ENCODE assay signal across 9 mouse cellular contexts in the genomic region with DNA sequence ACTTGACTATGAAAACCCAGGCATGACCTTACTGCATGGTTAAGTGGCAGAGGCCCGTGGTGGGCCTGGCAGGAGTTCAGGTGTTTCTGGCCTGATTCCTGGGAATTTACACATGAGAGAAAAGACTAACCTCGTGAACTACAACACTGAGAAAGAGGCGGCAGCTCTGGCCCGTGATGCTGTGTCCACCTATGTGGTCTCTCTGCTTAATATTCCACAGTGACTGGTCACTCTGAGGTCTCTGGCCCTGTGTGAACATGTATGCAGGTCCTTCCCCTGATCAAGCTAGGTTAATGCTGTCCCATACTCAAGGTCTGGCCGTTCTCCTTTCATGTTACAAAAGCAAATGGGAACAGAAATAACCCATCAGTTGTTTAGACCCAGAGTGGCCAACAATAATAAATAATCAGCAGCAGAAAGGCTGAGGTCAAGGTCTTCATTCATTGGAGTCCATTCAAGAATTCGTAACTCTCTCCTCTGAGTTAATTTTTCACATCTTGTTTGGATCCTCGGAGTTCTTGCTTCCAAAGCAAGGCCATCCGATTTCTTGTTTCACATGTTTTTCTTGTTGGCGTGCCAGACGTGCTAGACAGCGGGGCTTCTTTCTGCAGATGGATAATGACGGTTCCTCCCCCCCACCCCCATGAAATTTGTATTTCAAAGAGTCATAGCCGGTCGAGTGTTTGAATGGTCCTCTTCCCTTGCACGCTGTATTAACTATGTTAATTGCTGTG.
DNase-seq lines count a peak whose midpoint lies in the region; ATAC-seq and TF ChIP-seq lines count a peak whose summit lies in the region.
"Had no signal": no experiment of that assay in that cellular context is flagged by ENCODE, and none has a peak within 500 bp of the region (broad histone marks: within the 10 kb centered on the region; RNA-seq: fewer than 3 reads in every experiment).

No protein-coding gene starts in this region.

- no peak for ATAC-seq in liver, postnatal 0 days
- peak; percentile 74 for ATAC-seq in kidney, embryonic 15.5 days (replicated peaks; ENCODE audit: low FRiP score)
- no peak for ATAC-seq in midbrain, embryonic 15.5 days (replicated peaks)

- 76% methylated on average over 15 of the region's 15 CpGs for WGBS in liver, adult 2 months
- 77% methylated on average over 15 of the region's 15 CpGs for WGBS in liver, postnatal 0 days (ENCODE audit: insufficient replicate concordance)
- 39% methylated on average over 15 of the region's 15 CpGs for WGBS in kidney, embryonic 15.5 days
- 70% methylated on average over 15 of the region's 15 CpGs for WGBS in small intestine, adult 2 months
- WGBS in midbrain, embryonic 15.5 days: 54% methylated on average over 15 of the region's 15 CpGs

- no peak overlapping the region for H3K4me2 ChIP-seq in liver, postnatal 0 days (ENCODE audit: low read depth, low read length)
- no peak overlapping the region for H3K4me2 ChIP-seq in kidney, embryonic 15.5 days
- no peak overlapping the region for H3K4me2 ChIP-seq in midbrain, embryonic 15.5 days

- H3K79me2 ChIP-seq in liver, adult 2 months (ENCODE audit: control insufficient read depth, insufficient read depth, low read length): no peaks in the 10 kb centered on the region

- peak; percentile 57 for DNase-seq in liver, adult 2 months (ENCODE audit: extremely low read depth, low read depth, low spot score)
- no peak for DNase-seq in liver, postnatal 0 days
- DNase-seq in heart, adult 9 months (ENCODE audit: low spot score in 2 of 2): peak; percentile 55 to 72
- DNase-seq in B cell, adult 2 months: no peak
- no peak for DNase-seq in urinary bladder, postnatal 36 days (ENCODE audit: low spot score in 2 of 2)

- no peak overlapping the region for H3K4me3 ChIP-seq in liver, adult 2 months (ENCODE audit: insufficient read depth, low read depth, low read length)
- H3K4me3 ChIP-seq in liver, postnatal 0 days (ENCODE audit: low read depth, low read length): no peak overlapping the region
- no peak overlapping the region for H3K4me3 ChIP-seq in kidney, embryonic 15.5 days (replicated peaks)
- no peak overlapping the region for H3K4me3 ChIP-seq in small intestine, adult 2 months (ENCODE audit: low read depth, low read length)
- H3K4me3 ChIP-seq in midbrain, embryonic 15.5 days: no peak overlapping the region
- H3K4me3 ChIP-seq: erythroblast, embryonic 14.5 days had no signal

- H3K27ac ChIP-seq in liver, adult 2 months (replicated peaks; ENCODE audit: insufficient read depth, low read depth, low read length): peak overlapping the region; percentile 67
- H3K27ac ChIP-seq in liver, postnatal 0 days (ENCODE audit: low read depth): no peak overlapping the region
- H3K27ac ChIP-seq in kidney, embryonic 15.5 days: peak overlapping the region; percentile 87
- H3K27ac ChIP-seq in small intestine, adult 2 months (ENCODE audit: insufficient read depth, low read depth, low read length): peak overlapping the region; percentile 53
- H3K27ac ChIP-seq in midbrain, embryonic 15.5 days: no peak overlapping the region

- no peak for TF ChIP-seq EP300 in liver, postnatal 0 days (IDR thresholded peaks at IDR 0.05; ENCODE audit: low read depth)

- H3K27me3 ChIP-seq in liver, adult 2 months (ENCODE audit: control insufficient read depth, insufficient read depth, low read length): no peaks in the 10 kb centered on the region
- no peaks in the 10 kb centered on the region for H3K27me3 ChIP-seq in liver, postnatal 0 days (ENCODE audit: insufficient read depth, low read length)
- no peaks in the 10 kb centered on the region for H3K27me3 ChIP-seq in kidney, embryonic 15.5 days
- H3K27me3 ChIP-seq in small intestine, adult 2 months (ENCODE audit: control insufficient read depth, insufficient read depth, low read length): no peaks in the 10 kb centered on the region
- no peaks in the 10 kb centered on the region for H3K27me3 ChIP-seq in midbrain, embryonic 15.5 days (replicated peaks)

- TF ChIP-seq POLR2A in liver, adult 2 months (IDR thresholded peaks at IDR 0.05; ENCODE audit: extremely low read depth, insufficient read depth, low read length): no peak
- TF ChIP-seq POLR2A in small intestine, adult 2 months (IDR thresholded peaks at IDR 0.05; ENCODE audit: low read depth, low read length): no peak

- no peaks in the 10 kb centered on the region for H3K9me3 ChIP-seq in liver, postnatal 0 days (ENCODE audit: low read length)
- no peaks in the 10 kb centered on the region for H3K9me3 ChIP-seq in kidney, embryonic 15.5 days (replicated peaks)
- no peaks in the 10 kb centered on the region for H3K9me3 ChIP-seq in midbrain, embryonic 15.5 days

- TF ChIP-seq CTCF in liver, adult 2 months (IDR thresholded peaks at IDR 0.05; ENCODE audit: low read depth, low read length): no peak
- TF ChIP-seq CTCF in liver, postnatal 0 days (IDR thresholded peaks at IDR 0.05; ENCODE audit: low read depth): no peak
- no peak for TF ChIP-seq CTCF in small intestine, adult 2 months (IDR thresholded peaks at IDR 0.05; ENCODE audit: extremely low read depth, insufficient read length, insufficient replicate concordance, low read depth, low read length)

- no peaks in the 10 kb centered on the region for H3K4me1 ChIP-seq in liver, adult 2 months (ENCODE audit: control insufficient read depth, insufficient read depth, low read length)
- no peaks in the 10 kb centered on the region for H3K4me1 ChIP-seq in liver, postnatal 0 days (ENCODE audit: insufficient read depth)
- peaks cover 37% of the 10 kb centered on the region for H3K4me1 ChIP-seq in kidney, embryonic 15.5 days
- H3K4me1 ChIP-seq in small intestine, adult 2 months (ENCODE audit: control insufficient read depth, insufficient read depth, insufficient read length, low read length): peaks cover 8% of the 10 kb centered on the region; the same call in 1 of the 2 replicates
- H3K4me1 ChIP-seq in midbrain, embryonic 15.5 days: no peaks in the 10 kb centered on the region

- H3K9ac ChIP-seq in liver, adult 2 months (ENCODE audit: low read depth, low read length): no peak overlapping the region
- H3K9ac ChIP-seq in liver, postnatal 0 days (replicated peaks): no peak overlapping the region
- no peak overlapping the region for H3K9ac ChIP-seq in kidney, embryonic 15.5 days
- no peak overlapping the region for H3K9ac ChIP-seq in midbrain, embryonic 15.5 days

- H3K36me3 ChIP-seq in liver, adult 2 months (ENCODE audit: control insufficient read depth, insufficient read depth, low read length): no peaks in the 10 kb centered on the region
- H3K36me3 ChIP-seq in liver, postnatal 0 days (replicated peaks; ENCODE audit: insufficient read depth, low read length): no peaks in the 10 kb centered on the region
- H3K36me3 ChIP-seq in kidney, embryonic 15.5 days: no peaks in the 10 kb centered on the region; the same call in 1 of the 2 replicates
- H3K36me3 ChIP-seq in small intestine, adult 2 months (ENCODE audit: control insufficient read depth, insufficient read depth, low read length): no peaks in the 10 kb centered on the region
- no peaks in the 10 kb centered on the region for H3K36me3 ChIP-seq in midbrain, embryonic 15.5 days (replicated peaks)

Comparison
In these comparisons a context has a peak if more than half of its experiments do, and no peak if none do; other contexts are left out.
1. DNase-seq: peak in liver, adult 2 months (single experiment) and heart, adult 9 months (2 of 2); none in liver, postnatal 0 days (single experiment), B cell, adult 2 months (0 of 2) and urinary bladder, postnatal 36 days (0 of 2).
2. H3K27ac ChIP-seq: peak in liver, adult 2 months (single experiment), kidney, embryonic 15.5 days (single experiment) and small intestine, adult 2 months (single experiment); none in liver, postnatal 0 days (single experiment) and midbrain, embryonic 15.5 days (single experiment).